Mouse (Mus musculus) regulatory T cell (primary cell): ENCODE results near the gene Epm2a.

Source experiments
- in situ Hi-C: fragments of 300-600 bp; cut with MboI, MseI; formaldehyde crosslinking; loops from one replicate; pipeline ENCODE4 v1.15.1; 2025; ENCODE audit warnings: high pct_unique_total_duplicates

The Epm2a gene

GRCm38 (mm10) chr10:11420071-11420470 is 76.9 kb downstream of the Epm2a start:
- in situ Hi-C loops = no loop called here

GRCm38 (mm10) chr10:11429059-11429812 is 86.0 kb downstream of the Epm2a start:
- in situ Hi-C loops = no loop called here

DNA sequence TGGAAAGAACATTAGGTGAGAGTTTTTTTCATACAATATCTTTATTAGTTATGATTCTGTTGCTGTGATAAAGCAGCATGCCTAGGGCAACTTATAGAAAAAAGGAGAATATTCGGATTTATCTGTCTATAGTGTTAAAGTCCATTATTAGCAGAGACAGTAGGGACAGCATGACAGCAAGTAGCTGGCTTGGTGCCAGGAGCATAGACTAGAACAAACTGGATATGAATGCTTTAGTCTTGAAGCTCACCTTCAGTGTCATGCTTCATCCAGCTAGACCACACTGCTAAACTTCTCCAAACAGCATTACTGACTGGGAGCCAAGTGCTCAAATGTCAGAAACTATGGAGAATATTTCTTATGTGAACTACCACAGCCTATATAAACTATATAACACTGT is 93.8 kb downstream of the Epm2a start:
- in situ Hi-C loops = no loop called here

GRCm38 (mm10) chr10:11438461-11438860 is 95.3 kb downstream of the Epm2a start:
- in situ Hi-C loops = no loop called here

DNA sequence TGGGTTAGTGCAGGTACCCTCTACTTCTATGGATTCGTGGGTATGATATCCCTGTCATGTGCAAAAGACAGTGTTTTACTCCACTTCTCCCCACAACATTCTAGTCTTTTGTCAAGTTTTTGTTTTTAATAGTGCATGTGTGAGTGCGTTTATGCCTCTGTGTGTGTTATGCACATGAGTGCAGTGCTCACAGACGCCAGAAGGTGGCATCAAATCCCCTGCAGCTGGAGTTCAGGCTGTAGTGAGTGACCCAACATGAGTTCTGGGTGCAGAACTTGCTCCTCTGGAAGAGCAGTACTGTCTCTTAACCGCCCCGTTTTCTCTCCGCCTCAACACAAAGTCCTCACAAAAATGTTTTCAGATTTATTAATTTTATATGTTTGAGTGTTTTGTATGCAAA is 96.1 kb downstream of the Epm2a start:
- in situ Hi-C loops = no loop called here

GRCm38 (mm10) chr10:11449556-11450305 is 106.5 kb downstream of the Epm2a start:
- in situ Hi-C loops = loop anchor here (10.0 to 25.0 kb wide), 2 partner anchors 1085 to 1163 kb away; no protein-coding TSS in a partner anchor

GRCm38 (mm10) chr10:11452537-11452936 is 109.3 kb downstream of the Epm2a start:
- in situ Hi-C loops = loop anchor here (10.0 to 25.0 kb wide), 2 partner anchors 1082 to 1160 kb away; no protein-coding TSS in a partner anchor

DNA sequence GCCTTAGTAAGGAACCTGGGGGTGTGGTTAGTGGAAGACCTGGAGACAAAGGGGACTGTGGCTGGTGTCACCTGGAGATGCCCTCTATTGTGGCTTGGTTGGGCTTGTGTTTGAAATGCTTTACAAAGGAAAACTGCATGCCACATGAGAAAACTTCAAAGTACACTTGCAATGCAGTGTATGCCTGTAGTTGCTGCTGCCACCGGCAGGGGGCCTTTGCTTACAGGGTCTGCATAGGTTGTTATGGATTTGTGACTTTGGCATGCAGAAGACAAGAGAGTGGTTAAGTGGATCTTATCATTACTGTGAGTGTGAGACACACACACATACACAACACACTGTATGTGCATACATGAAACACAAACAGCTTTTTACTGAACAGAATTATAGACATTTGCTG is 114.2 kb downstream of the Epm2a start:
- in situ Hi-C loops = loop anchor here (5.0 to 25.0 kb wide), 3 partner anchors 985 to 1155 kb away; partner anchors contain the start of gene Adgb

DNA sequence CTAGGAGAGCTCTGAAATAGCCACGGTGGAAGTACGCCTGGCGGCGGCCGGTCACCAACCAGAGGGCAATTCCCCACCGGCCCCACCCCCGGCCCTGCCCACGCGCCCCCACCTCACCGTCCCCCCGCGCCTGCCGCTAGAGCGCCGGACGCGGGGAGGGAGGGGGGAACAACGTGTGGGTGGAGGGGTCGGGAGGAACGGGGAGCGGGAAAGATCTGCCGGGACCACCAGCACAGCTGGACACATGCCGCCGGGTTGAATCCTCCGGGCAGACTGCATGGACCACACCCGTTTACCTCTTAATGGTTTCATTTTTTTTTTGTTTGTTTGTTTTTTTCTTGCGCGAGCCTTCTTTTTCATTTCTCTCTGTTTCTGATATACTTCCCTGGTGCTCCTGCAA is 148.8 kb downstream of the Epm2a start:
- in situ Hi-C loops = no loop called here
